Mouse (Mus musculus) myocyte (in vitro differentiated cells): Measurements from ENCODE around the gene Abca7. TPM values are rescaled to one million over a fixed set of nuclear protein-coding genes. Genes with fewer than 3 reads are reported as not detected.

Source experiments
- H3K27me3 ChIP-seq: one replicate; pipeline ENCODE4 v1.6.1; 2011; ENCODE audit not compliant: control insufficient read depth, insufficient read depth, insufficient read length
- H3K36me3 ChIP-seq: one replicate; pipeline ENCODE4 v1.6.1; 2011; ENCODE audit not compliant: control insufficient read depth, insufficient read depth
- H3K4me2 ChIP-seq: one replicate; pipeline ENCODE4 v1.6.1; 2011; ENCODE audit warnings: low read depth, control low read depth
- H3K4me3 ChIP-seq: one replicate; pipeline ENCODE4 v1.5.1; 2011; ENCODE audit warnings: mild to moderate bottlenecking, control low read depth, moderate library complexity
- H3K79me2 ChIP-seq: one replicate; pipeline ENCODE4 v1.6.1; 2011; ENCODE audit not compliant: control insufficient read depth, insufficient read depth
- H3ac ChIP-seq: one replicate; pipeline ENCODE4 v1.6.1; 2011; ENCODE audit not compliant: control insufficient read depth, insufficient read length
- CEBPB ChIP-seq: IDR thresholded peaks from 2 replicates; pipeline ENCODE4 v1.6.1; 2011; ENCODE audit warnings: mild to moderate bottlenecking, moderate library complexity; ENCODE audit not compliant: poor library complexity, insufficient read depth, severe bottlenecking
- E2F4 ChIP-seq: IDR thresholded peaks from one replicate; pipeline ENCODE4 v1.6.1; 2011; ENCODE audit warnings: mild to moderate bottlenecking, control low read depth, moderate library complexity; ENCODE audit not compliant: insufficient read depth
- MAX ChIP-seq: IDR thresholded peaks from one replicate; pipeline ENCODE4 v1.6.1; 2011; ENCODE audit warnings: low read depth, mild to moderate bottlenecking, control low read depth
- MYOD1 ChIP-seq, 3 experiments: IDR thresholded peaks; one replicate each; pipeline ENCODE4 v1.6.1; 2011; ENCODE audit warnings: control low read depth in 2 of 3, low read depth in 2 of 3, mild to moderate bottlenecking in 2 of 3, moderate library complexity in 1 of 3; ENCODE audit not compliant: insufficient read length in 2 of 3, control insufficient read depth in 1 of 3
- MYOG ChIP-seq, 3 experiments: IDR thresholded peaks; one replicate each; pipeline ENCODE4 v1.6.1; 2011; ENCODE audit warnings: control low read depth in 2 of 3, low read depth in 2 of 3, mild to moderate bottlenecking in 2 of 3; ENCODE audit not compliant: insufficient read length in 2 of 3, control insufficient read depth in 1 of 3, insufficient read depth in 1 of 3
- POLR2A ChIP-seq: IDR thresholded peaks from one replicate; pipeline ENCODE4 v1.6.1; 2011; ENCODE audit warnings: low read depth, mild to moderate bottlenecking, control low read depth, moderate library complexity; ENCODE audit not compliant: insufficient read length
- POLR2AphosphoS2 ChIP-seq: IDR thresholded peaks from one replicate; pipeline ENCODE4 v1.6.1; 2011; ENCODE audit warnings: low read depth, control low read depth; ENCODE audit not compliant: insufficient read length
- REST ChIP-seq: IDR thresholded peaks from one replicate; pipeline ENCODE4 v1.6.1; 2011; ENCODE audit warnings: mild to moderate bottlenecking, control low read depth, moderate library complexity; ENCODE audit not compliant: insufficient read depth, insufficient read length
- SRF ChIP-seq: IDR thresholded peaks from one replicate; pipeline ENCODE4 v1.6.1; 2011; ENCODE audit warnings: low read depth; ENCODE audit not compliant: control insufficient read depth, insufficient read length
- TCF12 ChIP-seq: IDR thresholded peaks from one replicate; pipeline ENCODE4 v1.6.1; 2011; ENCODE audit warnings: mild to moderate bottlenecking, control low read depth; ENCODE audit not compliant: poor library complexity, insufficient read depth, severe bottlenecking
- TCF3 ChIP-seq: IDR thresholded peaks from one replicate; pipeline ENCODE4 v1.6.1; 2011; ENCODE audit warnings: low read depth, control low read depth; ENCODE audit not compliant: insufficient read length
- USF1 ChIP-seq: IDR thresholded peaks from one replicate; pipeline ENCODE4 v1.6.1; 2011; ENCODE audit warnings: low read depth, mild to moderate bottlenecking, control low read depth, moderate library complexity
- polyA plus RNA-seq: library from polyadenylated mRNA; unstranded; fragments of >200 nt; fragmentation: generic; extraction: Trizol; gene quantifications from one replicate; pipeline ENCODE4 v1.2.1, GENCODE M21; 2012; ENCODE audit warnings: missing spikeins

The Abca7 gene
- polyA plus RNA-seq, 1 experiment, result 15.6 TPM

DNA sequence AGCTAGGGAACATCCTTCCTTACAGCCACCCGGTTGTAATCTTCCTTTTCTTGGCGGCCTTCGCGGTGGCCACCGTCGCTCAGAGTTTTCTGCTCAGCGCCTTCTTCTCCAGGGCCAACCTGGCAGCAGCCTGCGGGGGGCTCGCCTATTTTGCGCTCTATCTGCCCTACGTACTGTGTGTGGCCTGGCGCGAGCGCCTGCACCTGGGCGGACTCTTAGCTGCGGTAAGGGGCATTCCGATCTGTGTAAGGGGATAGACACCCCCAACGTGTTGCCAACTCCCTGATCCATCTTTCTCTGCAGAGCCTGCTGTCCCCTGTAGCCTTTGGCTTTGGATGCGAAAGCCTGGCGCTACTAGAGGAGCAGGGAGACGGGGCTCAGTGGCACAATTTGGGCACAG, 6.5 kb downstream of the Abca7 start:
- no peak overlapping the region for H3K4me3 ChIP-seq
- H3K4me2 ChIP-seq, result no peak overlapping the region
- no peak overlapping the region for H3ac ChIP-seq
- H3K79me2 ChIP-seq, result no peaks in the 10 kb centered on the region
- no peaks in the 10 kb centered on the region for H3K27me3 ChIP-seq
- no peaks in the 10 kb centered on the region for H3K36me3 ChIP-seq
- TF ChIP-seq SRF (no peak), POLR2AphosphoS2 (no peak), USF1 (no peak), E2F4 (no peak), POLR2A (no peak), TCF3 (no peak)

DNA sequence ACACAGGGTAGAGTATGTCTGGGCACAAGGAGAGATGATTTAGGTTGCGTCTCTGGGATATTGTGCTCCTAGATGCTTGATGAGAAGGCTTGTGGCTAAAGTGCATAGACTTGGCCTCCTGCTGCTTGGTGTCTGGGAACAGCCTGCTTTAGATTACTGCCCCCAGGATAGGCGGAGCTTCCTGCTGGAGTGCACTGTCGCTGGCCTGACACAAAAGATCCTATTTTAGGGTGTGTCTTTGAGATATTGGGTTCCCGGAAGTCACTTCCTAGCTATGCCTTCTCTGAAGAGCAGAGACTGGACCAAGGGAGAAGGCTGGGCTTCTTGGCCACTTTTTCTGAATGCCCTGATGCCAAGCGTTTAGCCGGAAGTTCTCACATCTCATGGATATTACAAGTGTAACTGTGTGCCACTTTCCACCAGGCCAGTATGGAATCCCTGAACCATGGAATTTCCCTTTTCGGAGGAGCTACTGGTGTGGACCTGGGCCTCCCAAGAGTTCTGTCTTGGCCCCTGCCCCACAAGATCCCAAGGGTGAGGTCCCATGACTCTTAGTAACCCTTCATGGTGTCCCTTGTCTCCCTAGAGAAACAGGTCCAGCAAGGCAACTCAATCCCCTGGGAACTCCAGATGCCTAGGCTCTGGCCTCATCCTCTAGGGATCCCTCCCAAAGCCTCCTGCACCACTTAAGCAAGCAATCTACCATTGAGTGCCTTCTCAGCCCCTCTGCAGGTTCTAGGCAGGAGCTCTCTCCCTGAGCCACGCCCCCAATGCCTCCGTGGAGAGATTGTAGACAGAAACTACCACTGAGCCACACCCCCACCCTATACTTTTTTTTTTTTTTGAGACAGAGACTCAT, 7.3 kb downstream of the Abca7 start:
- Histone ChIP-seq H3K27me3 (no peaks in the 10 kb centered on the region), H3K4me3 (no peak overlapping the region), H3K36me3 (no peaks in the 10 kb centered on the region), H3K79me2 (no peaks in the 10 kb centered on the region), H3ac (no peak overlapping the region), H3K4me2 (peak overlapping the region; percentile 24)
- TF ChIP-seq POLR2A (no peak), MYOG (IDR thresholded peaks at IDR 0.05; ENCODE audit: control insufficient read depth in 1 of 3, insufficient read depth in 1 of 3, insufficient read length in 2 of 3, low read depth in 2 of 3) (no peak), CEBPB (no peak), TCF12 (no peak), POLR2AphosphoS2 (no peak), MAX (no peak), USF1 (no peak), TCF3 (no peak), SRF (no peak), MYOD1 (IDR thresholded peaks at IDR 0.05; ENCODE audit: control insufficient read depth in 1 of 3, insufficient read length in 2 of 3, low read depth in 2 of 3) (no peak), REST (no peak)

DNA sequence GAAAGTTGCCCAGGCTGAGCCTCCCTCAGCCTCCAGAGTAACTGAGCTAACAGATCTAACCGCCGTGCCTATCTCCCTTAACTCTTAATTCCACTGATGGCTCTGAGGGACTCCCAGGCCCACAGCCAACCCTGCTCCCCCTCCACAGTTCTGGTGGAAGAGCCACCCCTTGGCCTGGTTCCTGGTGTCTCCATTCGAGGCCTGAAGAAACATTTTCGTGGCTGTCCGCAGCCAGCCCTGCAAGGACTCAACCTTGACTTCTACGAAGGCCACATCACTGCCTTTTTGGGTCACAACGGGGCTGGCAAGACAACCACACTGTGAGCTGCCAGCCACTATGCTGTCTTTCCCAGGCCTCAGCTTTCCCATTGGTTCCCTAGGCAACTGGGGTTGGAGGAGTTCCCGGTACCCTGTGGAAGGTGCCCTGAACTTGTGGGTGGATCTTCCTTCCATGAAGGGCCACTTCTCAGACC, 8.0 kb downstream of the Abca7 start:
- no peaks in the 10 kb centered on the region for H3K27me3 ChIP-seq

DNA sequence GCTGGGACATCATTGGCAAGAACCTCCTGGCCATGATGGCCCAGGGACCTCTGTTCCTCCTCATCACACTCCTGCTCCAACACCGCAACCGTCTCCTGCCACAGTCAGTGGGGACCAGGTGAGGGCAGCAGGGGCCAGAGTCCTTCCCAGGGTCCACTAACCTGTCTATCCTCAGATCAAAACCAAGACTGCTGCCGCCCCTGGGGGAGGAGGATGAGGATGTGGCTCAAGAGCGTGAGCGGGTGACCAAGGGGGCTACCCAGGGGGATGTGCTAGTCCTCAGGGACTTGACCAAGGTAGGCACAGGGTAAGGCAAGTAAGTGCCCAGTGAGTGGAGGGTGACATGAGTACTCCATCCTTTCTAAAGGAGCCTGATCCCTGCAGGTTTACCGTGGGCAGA, 15.4 kb downstream of the Abca7 start:
- TF ChIP-seq POLR2A (no peak), POLR2AphosphoS2 (no peak), E2F4 (no peak), REST (no peak), MAX (no peak), MYOG (IDR thresholded peaks at IDR 0.05; ENCODE audit: control insufficient read depth in 1 of 3, insufficient read depth in 1 of 3, insufficient read length in 2 of 3, low read depth in 2 of 3) (no peak), SRF (no peak)
- no peak overlapping the region for H3ac ChIP-seq
- no peaks in the 10 kb centered on the region for H3K27me3 ChIP-seq
- peaks cover 17% of the 10 kb centered on the region for H3K36me3 ChIP-seq
- H3K4me3 ChIP-seq, result no peak overlapping the region
- no peak overlapping the region for H3K4me2 ChIP-seq
- H3K79me2 ChIP-seq, result no peaks in the 10 kb centered on the region

More for the DNA sequence above, 8.0 kb downstream of the Abca7 start:
- no peak for TF ChIP-seq REST
- TF ChIP-seq MAX, result no peak
- TF ChIP-seq USF1, result no peak
- TF ChIP-seq SRF, result no peak
- no peak for TF ChIP-seq MYOD1 (IDR thresholded peaks at IDR 0.05; ENCODE audit: control insufficient read depth in 1 of 3, insufficient read length in 2 of 3, low read depth in 2 of 3)
- no peak for TF ChIP-seq TCF3
- no peak for TF ChIP-seq CEBPB
- no peak for TF ChIP-seq POLR2AphosphoS2
- no peak for TF ChIP-seq MYOG (IDR thresholded peaks at IDR 0.05; ENCODE audit: control insufficient read depth in 1 of 3, insufficient read depth in 1 of 3, insufficient read length in 2 of 3, low read depth in 2 of 3)
- TF ChIP-seq E2F4, result no peak
- no peak for TF ChIP-seq TCF12
- no peak for TF ChIP-seq POLR2A
- Histone ChIP-seq H3ac (no peak overlapping the region), H3K4me2 (no peak overlapping the region), H3K36me3 (no peaks in the 10 kb centered on the region), H3K79me2 (no peaks in the 10 kb centered on the region), H3K4me3 (no peak overlapping the region)

DNA sequence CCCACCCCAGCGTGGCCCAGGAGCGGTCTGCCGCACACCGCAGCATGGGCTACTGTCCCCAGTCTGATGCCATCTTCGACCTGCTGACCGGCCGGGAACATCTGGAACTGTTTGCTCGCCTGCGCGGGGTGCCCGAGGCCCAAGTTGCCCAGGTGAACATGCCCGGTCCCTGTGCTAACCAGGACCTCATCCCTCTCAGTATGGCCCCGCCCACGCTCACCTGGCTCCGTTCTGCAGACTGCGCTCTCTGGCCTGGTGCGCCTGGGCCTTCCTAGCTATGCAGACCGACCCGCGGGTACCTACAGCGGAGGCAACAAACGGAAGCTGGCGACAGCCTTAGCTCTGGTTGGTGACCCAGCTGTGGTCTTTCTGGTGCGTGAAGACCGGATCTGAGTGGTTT, 17.3 kb downstream of the Abca7 start:
- Histone ChIP-seq H3K27me3 (no peaks in the 10 kb centered on the region), H3K4me3 (no peak overlapping the region), H3K79me2 (no peaks in the 10 kb centered on the region), H3K4me2 (no peak overlapping the region), H3ac (no peak overlapping the region), H3K36me3 (peaks cover 17% of the 10 kb centered on the region)
- TF ChIP-seq SRF, result no peak
- TF ChIP-seq REST, result no peak
- no peak for TF ChIP-seq MYOG (IDR thresholded peaks at IDR 0.05; ENCODE audit: control insufficient read depth in 1 of 3, insufficient read depth in 1 of 3, insufficient read length in 2 of 3, low read depth in 2 of 3)
- no peak for TF ChIP-seq USF1
- TF ChIP-seq POLR2A, result no peak
- no peak for TF ChIP-seq E2F4
- TF ChIP-seq POLR2AphosphoS2, result no peak
